Mouse (Mus musculus) cerebellum, adult 18-20 months (tissue): ENCODE measurements around the gene Rab33b.
"Not testable (repeated sequence)": the region's sequence is repeated elsewhere in the genome, so short reads cannot be mapped to it uniquely, and the experiment has no call there.

ENCODE experiments used
- DNase-seq, 2 experiments: peaks; one replicate each; pipeline ENCODE4 v3.0.0; 2021

Rab33b gene

DNA sequence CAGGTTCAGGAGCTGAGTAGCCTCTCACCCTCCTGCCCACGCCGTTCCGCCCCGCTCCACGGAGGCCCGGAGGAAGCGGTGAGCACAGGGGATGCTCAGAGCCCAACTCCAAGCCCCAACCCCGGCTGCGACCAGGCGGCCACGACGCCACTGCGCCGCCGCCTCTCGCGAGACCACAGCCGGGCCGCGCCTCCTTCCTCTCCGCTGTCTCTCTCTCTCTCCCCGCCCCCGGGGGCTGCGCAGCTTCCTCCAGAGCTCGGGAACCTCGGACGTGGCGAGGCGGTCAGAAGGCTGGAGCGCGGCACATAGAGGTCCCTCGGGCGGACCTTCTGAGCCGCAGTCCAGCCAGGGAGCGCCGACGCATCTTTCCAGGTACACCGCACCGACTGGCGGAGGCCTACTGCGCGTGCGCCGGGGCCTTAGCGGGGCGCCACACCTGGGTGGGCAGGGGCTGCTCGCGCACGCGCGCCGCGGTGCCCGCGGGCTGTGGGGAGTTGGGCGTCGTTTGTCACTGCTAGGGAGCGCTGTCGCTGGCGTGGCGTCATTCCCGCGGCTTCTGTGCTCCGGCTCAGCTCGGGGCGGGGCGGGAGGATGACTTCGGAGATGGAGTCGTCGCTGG lies at the start of gene Rab33b:
Rab33b (plus strand) TSS at position 180 of the 619 bp plus-strand sequence.
- peak; percentile 96 to 98 for DNase-seq

DNA sequence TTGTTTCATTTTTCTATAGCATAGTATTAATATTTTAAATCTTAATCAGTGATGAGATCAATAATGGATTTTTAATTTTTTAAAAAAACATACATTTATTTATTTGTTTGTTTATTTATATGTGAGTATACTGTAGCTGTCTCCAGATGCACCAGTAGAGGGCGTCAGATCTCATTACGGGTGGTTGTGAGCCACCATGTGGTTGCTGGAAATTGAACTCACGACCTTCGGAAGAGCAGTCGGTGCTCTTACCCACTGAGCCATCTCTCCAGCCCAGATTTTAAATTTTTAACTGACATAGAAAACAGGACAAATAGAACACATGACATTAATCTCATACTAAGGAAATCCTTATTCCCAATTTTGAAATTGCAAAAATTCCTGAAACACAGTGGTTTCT lies 49.4 kb upstream of the Rab33b start:
- not testable (repeated sequence) for DNase-seq

DNA sequence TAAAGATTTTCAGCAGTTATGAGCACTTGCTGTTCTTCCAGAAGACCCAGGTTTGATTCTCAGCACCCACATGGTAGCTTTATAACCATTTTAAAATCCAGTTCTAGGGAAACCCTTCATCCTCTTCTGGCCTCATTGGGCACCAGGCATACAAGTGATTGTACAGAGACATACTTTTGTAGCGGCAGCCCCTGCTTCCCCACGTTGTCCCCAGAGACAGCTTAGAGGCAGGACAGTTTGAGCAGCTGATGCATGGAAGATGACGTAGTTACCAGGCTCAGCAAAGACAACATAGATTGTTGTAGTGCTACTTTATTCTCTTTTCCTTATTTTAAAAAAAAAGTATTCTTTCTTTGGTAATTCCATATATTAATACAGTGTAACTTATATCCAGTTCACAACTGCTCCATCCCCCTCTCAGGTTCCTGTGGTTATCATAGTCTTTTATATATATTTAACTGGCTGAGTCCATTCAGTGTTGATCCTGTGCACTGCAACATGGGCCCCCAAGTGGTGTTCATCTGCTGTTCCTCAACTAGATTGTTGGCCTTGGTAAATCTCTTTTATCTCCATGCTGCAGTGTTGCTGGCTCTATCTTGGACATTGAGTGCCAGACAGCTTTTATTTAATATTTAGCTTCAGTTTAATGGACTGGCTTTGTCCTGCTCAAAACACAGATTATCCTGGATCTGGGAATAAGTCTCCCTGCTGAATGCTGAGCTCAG lies 48.7 kb upstream of the Rab33b start:
- DNase-seq = no peak

DNA sequence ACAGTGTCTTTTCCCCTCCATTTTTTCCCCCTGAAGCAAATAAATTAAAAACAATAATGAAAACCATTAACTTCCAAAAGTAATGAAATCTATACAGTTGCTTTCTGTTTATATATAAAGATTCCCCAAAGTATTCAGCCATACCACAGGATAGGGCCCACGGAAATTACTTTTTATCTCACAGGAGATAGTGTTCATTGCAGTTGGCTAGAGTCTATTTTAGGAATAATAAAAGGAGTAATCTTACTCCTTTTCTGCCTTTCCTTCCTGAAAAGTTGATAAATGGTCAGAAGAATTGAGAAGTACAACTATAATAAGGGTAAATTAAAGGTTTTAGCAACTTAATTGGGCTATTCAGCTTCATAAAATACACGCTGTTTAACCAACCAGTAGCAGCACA lies 15.2 kb upstream of the Rab33b start:
- no peak for DNase-seq

DNA sequence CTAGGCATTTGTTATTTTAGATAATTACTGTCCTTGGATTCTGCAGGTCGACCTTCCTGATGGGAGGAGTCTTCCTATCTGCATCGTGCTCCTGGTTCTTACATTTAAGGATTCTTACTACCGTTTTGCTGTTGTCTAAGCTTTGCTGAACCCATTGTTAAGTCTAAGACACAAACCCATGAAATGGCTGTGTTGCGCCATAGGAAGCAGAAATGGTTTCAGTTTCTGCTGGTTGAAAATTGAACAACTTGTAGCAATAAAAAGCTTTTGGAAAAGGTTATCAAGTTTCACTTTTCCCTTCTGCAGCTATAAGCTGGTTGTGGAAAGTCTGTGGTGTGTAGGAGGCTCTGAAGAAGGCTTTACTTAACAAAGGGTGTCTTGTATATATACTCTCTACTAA lies 8.0 kb upstream of the Rab33b start:
- DNase-seq = no peak

DNA sequence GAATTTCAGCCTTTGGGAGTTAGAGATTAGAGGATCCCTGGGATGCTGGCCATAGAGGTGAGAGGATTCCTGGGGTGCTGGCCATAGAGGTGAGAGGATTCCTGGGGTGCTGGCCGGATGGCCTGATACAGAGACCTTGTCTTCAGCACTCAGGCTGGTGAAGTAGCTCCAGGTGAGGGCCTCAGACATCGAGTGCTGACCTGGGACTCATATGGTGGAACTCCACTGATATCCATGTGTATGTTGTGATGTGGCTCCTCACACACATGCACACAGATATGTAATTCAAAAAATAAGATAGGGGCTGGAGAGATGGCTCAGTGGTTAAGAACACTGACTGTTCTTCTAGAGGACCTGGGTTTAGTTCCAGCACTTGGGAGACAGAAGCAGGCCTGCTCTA lies 3.8 kb upstream of the Rab33b start:
- DNase-seq = no peak

DNA sequence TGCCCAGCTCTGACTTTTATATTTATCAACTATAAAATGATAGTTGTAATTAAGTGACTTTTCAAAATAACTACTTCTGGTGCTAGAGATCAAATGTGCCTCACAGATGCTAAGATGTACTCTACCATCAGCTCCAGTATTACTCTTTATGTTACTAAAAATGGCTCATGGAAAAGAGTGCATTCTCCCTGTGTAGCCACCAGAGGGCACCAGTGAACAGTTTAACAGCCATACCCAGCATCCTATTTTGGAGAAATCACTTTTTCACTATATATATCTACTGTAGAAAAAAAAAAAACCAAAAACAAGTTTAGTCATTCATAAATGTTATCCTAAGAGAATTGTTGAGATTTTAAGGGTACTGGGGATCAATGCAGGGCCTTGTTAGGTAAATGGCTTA lies 2.7 kb upstream of the Rab33b start:
- peak; percentile 59 to 71 for DNase-seq

DNA sequence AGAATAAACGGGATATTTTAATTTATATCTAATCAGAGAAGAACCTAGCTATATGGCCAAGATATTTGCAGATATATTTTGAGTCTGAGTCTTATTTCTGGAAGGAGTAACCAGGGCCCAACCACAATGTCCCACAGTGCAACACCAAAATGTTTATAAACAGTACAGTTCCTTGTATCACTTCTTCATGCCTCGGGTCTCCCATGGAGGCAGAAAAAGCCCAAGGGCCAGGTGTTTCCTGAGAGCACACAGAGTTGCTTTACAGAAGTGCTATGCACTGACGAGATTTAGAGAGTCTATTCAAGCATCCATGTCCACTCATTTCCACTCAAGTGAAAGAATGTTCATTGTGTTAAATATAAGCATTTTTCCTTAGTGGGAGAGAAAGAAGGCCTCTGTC lies 1.8 kb upstream of the Rab33b start:
- no peak for DNase-seq

DNA sequence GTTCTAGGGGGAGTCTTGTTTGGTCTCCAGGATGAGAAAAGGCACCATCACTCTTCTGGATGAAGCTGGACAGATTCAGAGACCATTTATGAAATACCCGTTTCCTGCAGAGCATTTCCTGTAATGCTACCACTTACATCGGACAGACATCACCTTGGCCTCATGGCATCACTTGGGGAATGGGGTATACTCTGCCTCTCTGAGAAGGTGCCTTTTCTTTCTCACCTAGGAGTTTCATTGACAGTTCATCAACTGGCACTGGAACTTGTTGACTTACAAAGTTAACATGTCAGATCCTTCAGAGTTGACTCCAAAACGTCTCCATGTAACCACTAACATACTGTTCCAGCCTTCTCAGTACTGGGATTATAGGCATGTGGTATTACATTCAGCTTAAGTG lies 939 bp upstream of the Rab33b start:
- DNase-seq = no peak

DNA sequence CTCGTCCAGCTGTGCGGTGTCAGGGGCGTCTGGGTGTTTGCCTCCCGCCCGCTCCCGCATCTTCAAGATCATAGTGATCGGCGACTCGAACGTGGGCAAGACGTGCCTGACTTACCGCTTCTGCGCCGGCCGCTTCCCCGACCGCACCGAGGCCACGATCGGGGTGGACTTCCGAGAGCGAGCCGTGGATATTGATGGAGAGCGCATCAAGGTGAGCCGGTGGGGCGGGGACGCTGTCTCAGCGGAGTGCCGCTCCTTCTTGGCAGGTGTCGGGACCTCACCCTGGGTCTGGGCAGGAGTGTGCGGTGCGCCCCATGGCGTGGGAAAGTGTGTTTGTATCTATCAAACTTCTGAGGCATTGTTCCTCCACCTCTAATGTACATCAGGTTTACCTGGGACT lies 650 bp downstream of the Rab33b start:
- DNase-seq = no peak

DNA sequence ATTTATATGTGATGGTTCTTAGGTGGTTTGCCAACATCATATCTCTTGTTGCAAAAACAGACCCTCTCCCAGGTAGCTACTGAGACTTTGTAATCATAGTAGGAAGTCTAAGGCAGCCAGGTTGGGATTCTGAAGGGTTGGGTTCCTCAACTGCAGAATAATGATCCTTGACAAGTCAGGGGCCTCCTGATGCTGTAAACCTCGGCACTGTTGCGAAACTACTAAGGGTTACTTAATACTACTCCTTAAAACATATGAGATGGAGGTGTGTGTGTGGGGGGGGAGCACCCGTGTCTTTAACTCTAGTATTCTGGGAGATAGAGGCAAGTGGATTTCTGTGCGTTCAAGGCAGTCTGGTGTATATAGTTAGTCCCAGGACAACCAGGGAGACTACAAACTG lies 1.6 kb downstream of the Rab33b start:
- DNase-seq = no peak

DNA sequence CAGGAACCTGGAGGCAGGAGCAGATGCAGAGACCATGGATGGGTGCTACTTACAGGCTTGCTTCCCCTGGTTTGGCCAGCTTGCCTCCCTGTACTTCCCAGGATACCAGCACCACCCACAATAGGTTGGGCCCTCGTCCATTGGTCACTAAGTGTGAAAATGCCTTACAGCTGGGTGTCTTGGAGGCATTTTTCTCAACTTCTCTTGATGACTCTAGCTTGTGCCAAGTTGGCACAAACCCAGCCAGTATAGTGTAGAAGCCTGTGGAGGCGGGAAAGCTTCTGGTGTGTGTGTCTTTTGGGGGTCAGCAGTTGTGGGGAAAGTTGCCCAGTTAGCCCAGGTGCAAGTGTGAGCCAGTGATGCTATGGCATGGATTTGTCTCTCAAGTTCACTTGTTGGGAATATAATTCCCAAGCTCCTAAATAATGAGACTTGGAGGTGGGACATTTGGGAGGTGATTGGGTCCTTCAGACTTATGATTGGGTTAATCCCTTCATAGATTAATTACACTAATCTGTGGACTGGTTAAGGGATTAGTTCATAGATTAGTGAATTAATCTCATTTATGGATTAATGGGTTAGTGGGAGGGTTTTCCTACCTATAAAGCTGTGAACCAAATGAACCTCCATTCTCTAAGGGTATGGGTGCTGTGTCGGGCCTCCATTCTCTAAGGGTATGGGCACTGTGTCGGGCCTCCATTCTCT lies 2.9 kb downstream of the Rab33b start:
- peak in 1 of 2 experiments; percentile 22 for DNase-seq

DNA sequence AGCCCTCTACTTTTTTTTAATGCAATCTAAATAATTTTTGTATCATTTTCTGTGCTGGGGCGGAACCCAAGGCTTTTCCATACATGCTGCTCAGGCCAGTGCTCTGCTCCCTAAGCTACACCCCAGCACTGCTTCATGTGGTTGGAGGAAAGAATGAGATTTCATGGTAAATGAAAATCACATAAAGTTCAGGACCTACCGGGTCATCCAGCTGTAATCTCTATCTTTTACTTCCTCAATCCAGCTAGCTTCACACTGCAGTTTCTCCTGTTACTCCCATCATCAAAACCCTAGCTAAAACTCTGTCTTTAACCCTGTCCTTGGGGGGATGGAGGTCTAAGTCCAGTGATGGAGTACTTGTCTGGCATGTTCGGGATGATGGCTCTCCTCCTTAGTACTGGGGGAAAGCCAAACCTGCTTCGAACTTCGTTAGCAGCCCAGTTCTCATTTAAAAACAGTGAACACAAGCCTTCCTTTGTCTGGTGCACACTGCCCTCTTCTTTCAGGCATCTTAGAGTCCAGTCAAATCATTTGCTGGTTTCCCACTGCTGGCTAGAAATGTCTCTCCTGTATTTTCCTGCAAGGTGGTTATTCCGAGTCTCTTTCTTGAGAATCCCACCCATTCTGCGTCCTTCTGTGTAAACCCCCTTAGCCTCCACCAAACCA lies 6.5 kb downstream of the Rab33b start:
- no peak for DNase-seq

DNA sequence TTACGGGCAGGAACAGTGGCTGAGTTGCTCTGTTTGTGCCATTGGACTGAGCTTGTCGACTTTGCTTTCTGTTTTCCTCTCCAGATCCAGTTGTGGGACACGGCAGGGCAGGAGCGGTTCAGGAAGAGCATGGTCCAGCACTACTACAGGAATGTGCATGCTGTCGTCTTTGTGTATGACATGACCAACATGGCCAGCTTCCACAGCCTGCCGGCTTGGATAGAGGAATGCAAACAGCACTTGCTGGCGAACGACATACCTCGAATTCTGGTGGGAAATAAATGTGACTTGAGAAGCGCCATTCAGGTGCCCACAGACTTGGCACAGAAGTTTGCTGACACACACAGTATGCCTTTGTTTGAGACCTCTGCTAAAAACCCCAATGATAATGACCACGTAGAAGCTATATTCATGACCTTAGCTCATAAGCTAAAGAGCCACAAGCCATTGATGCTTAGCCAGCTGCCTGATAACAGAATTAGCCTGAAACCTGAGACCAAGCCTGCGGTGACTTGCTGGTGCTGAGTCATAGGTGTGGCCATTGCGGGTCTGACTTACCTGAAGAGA lies 9.6 kb downstream of the Rab33b start:
- DNase-seq = no peak

DNA sequence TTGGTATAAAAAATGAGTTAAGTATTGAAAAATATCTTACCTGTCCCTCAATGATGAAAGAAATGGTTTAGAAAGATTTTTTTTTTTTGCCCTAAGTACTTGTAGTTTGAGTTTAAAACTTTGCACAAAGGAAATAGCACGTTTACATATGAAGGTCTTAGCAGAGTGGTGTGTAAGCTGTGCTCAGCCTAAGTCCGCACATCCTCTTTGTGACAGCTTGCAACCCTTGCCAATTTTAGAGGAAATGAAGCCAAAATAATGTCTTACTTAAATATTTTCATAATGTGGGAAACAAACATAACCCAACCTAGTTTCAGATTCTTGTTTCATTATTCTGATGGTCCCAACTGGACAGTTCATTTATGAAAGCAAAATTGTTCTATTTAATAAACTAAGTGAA lies 10.7 kb downstream of the Rab33b start:
- no peak for DNase-seq

DNA sequence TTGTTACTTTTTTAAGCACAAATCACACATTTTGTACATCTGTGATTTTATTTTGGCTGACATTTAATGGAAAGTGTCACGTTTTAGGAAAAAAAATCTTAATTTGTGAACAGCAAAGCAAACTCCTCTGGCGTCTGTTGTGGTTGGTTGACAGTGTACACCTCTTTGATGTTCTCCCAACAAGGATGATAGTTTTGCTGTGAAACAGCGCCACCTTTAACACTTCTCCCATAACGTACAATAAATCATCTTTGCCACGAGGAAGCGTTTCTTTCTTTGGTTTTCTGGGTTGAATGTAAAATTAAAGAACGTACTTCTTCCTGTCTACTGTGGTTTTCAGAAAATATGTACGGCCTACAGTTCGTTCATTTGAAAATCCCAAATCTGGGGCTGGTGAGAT lies 11.9 kb downstream of the Rab33b start:
- no peak for DNase-seq

DNA sequence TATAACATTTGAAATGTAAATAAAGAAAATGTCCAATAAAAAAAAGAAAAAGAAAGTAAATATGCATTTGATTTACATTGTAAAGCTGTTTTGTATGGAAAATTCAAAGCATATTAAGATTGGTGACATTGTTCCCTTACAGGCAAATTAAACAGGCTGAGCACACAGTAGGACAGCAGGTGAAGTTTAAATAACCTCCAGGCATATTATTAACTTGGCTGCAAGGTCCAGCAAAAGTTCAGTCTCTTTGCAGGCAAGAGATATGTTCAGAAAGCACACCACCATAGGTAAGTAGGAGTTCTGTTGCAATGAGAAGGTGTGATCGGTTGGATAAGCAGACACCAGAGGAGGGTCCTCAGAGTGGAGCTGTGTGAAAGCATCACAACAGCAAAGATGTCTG lies 14.3 kb downstream of the Rab33b start:
- no peak for DNase-seq

DNA sequence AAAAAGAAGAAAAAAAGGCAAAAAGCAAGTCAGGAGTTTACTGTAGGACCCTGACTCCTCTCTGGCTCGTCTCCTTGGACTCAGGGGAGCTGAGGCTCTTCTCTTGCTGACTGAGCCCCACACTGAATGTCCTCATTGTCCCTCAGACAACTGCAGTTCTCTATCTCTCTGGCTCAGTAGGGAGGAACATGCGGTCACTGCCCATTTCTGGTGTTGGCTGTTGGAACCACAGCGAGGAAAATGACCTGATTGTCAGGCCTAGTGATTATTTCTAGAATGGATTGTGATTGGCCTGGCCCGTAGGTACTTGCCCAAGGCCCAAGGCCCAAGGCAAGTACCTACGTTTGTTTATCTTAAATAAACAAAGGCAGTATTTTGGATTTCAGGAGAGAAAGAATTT lies 14.9 kb downstream of the Rab33b start:
- DNase-seq = no peak

DNA sequence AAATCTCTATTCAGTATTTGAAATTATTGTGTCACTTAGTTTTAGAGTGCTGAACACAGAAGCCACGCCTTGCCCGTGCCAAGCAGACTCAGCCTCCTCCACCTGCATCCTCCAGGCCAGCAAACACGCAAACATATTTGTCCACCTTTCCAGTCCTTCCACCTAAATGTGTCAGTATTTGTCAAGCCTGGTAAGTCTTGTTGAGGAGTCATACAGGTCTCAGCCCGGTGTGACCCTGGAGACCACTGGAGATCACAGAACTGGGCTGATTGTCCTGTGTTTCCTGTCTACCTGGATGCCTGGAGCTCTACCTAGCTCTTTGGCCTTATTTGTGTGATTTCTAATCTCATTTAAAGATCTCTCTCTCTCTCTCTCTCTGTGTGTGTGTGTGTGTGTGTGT lies 16.2 kb downstream of the Rab33b start:
- DNase-seq = no peak

DNA sequence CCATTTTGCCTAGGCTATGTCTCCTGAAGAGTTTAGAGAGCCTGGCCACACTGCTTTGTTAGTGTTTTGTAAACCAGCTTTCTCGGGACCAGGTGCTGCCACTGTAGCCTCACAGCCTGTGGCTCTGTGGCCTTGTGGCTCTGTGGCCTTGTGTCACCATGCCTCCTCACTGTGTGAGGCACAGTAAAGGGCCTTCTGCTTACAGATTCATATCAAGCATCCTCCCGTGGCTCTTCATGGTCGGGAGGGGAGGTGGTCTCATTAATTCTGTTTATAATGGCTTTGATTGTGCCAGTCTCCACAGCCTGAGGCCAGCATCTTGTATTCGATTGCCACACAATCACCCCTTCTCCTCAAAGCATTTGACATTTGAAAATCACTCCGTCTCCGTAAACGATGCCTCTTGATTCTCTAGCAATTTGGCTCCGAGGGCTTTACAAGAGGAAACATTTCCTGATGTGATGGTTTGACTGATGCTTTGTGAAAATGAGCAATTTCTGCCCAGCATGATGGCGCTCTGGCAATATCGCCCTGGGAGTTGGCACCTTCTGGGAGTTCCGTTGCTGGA lies 20.7 kb downstream of the Rab33b start:
- DNase-seq = no peak

DNA sequence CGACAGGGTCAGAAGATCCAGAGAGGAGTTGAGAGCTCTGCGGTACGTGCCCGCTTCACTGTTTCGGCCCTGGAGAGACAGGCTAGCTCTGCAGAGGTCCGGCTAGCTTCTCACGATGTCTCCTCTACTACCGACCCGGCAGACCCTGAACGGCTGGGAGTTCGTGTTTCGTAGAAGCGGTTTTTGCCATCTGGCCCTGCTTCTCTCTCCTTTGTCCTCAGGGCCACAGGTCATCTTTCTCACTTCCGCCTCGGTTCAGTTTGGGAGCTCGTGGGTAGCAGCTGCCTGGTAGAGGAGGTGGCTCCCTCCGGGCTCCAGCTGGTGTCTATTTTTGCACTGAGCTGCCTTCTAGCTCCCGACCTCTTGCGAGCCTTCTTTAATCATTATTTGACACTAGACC lies 21.7 kb downstream of the Rab33b start:
- DNase-seq = no peak

DNA sequence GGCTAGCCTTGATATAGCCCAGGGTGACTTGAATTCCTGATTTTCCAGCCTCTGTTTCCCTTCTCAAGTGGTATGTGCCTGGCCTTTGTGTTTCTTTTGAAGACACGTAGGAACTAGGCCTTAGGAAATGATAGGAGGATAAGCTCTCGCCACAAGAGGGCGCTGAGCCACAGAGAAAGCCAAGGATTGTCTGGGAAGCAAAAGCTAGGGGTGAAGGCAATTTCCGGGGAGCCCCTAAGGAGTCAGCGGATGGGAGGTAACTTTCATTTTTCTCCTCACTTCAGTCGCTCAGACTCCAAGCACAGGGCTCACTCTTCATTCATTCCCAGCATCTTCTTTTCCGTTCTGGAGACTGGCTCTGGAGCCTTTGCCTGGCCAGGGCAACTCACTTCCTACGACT lies 27.2 kb downstream of the Rab33b start:
- peak; percentile 90 for DNase-seq

DNA sequence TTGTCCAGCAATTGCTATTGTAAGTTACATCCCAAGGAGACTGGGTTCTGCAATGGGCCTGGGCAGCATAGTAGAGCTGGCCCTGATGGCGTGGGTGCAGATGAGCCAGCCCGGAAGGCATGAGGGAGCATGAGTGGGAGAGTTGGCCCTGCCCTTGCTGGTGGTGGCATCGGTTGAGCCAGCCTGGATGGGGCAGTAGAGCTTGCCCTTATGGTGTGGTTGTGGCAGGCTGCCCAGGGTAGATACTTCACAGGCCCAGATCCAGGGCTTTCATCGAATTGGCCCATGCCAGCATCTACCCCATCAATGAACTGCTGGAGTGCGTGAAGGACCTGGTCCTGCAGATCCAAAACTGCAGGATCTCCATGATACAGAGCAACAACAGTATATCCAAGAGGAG lies 28.3 kb downstream of the Rab33b start:
- peak; percentile 52 to 59 for DNase-seq
